Mouse (Mus musculus): ENCODE results near the gene Adgra3.

GRCm38 (mm10) chr5:50043677-50044076 is 15.1 kb downstream of the Adgra3 start:
- TF ChIP-seq CTCF (IDR thresholded peaks at IDR 0.05; ENCODE audit: low read depth), result no peak
- no peak for TF ChIP-seq EP300 (IDR thresholded peaks at IDR 0.05; ENCODE audit: low read depth)

All from liver, embryonic 14.5 days (tissue).